Mouse (Mus musculus): ENCODE data around the gene Ptges.
"Not testable (repeated sequence)": the region's sequence is repeated elsewhere in the genome, so short reads cannot be mapped to it uniquely, and the experiment has no call there.

DNA sequence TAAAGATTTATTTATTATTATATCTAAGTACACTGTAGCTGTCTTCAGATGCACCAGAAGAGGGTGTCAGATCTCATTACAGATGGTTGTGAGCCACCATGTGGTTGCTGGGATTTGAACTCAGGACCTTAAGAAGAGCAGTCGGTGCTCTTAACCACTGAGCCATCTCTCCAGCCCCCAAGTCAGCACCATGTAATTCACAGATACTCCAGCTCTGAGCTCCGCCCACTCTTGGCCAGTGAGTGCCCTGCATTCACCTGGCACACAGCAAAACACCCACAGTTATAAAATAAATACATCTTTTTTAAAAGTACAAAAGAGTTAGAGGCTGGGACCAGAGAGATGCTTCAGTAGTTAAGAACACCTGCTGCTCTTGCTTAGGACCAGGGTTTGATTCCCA is 1.2 kb upstream of the Ptges start:
- not testable (repeated sequence) for TF ChIP-seq CTCF (IDR thresholded peaks at IDR 0.05; ENCODE audit: low read depth); EP300 (optimal IDR thresholded peaks at IDR 0.05)

All from stomach, postnatal 0 days (tissue).